Mouse (Mus musculus): Measurements from ENCODE around the gene Fez1.

Gene Fez1

GRCm38 (mm10) chr9:36895009-36895693, 73.5 kb downstream of the Fez1 start:
- DNase-seq (ENCODE audit: low spot score), result peak; percentile 73

DNA sequence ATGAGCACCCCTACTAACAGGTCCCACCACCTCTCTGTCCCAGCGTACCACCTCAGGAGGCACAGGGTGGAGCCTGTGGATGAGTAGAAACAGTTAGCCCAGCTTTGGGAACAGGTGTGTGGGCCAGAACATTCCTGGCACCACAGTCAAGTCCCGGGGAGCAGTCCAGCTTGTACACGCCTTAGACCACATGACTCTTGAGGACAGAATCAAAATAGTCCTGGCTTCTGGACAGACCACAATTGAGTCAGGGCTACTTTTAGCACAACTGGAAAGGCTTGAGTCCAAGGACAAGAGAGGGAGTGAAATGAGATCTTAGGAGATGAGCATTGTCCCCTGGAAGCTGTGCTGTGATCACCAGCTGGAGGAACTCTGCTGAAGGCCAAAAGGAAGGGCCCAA, 76.9 kb downstream of the Fez1 start:
- no peak for DNase-seq (ENCODE audit: low spot score)

DNA sequence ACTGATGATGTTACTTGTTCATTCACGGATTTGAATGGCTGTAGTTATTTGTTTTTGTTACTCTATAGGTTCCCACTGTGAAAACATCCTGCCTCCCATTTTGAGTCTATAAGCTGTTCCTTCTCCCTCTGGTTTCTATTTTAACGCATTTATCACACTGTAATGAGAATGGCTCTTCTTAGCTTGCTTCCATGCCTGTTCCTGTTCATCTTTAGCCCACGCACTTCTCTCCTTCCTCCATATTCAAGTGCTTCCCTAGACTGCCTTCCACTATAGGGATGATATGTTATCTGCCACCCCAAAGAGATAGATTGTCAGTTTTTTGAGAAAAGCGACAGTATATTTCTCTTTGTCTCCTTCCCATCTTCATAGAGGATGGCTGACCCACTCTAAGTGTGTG, 78.8 kb downstream of the Fez1 start:
- no peak for DNase-seq (ENCODE audit: low spot score)

DNA sequence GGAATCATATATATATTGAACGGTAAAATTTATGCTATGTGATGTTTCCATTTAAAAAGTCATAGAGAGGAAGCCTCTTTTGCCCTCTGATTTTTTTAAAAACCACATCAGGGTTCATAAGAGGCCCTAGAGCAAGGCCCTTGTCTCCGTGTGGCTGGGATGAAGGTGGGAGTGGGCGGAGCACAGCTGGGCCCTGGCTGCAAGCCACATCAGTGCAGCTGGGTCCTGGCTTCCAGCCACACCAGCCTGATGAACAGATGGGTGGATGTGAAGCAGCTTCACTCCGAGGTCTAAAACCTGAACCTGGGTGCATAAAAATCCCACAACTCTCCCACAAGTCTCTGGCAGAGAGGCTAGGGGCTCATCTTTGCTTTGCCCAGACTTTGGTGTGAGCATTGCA, 83.8 kb downstream of the Fez1 start:
- no peak for DNase-seq (ENCODE audit: low spot score)

GRCm38 (mm10) chr9:36916362-36916761, 94.7 kb downstream of the Fez1 start:
- DNase-seq (ENCODE audit: low spot score), result peak; percentile 83

DNA sequence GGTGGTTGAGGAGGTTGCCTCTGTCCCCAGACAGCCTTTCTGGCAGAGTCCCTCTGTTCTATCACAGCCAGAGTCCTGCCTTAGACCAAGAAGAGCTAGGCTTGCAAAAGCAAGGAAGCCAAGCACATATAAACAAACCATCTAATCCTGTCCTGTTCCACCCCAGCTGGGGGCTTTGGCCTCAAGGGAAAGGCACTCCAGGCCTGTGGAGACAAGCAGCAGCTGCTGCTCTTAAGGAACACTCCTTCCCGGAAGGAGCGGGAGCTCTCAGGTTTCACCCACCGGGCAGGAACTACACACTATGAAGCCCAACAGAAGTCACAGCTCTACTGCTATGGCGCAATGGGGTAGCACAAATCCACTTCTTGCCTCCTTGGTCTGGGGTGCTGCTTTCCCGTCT, 95.3 kb downstream of the Fez1 start:
- DNase-seq (ENCODE audit: low spot score), result no peak

- DNase-seq (ENCODE audit: low spot score), result no peak
Measured at GRCm38 (mm10) chr9:36918582-36918981, 96.9 kb downstream of the Fez1 start.

- DNase-seq (ENCODE audit: low spot score), result no peak
Measured at GRCm38 (mm10) chr9:36919472-36919871, 97.8 kb downstream of the Fez1 start.

DNA sequence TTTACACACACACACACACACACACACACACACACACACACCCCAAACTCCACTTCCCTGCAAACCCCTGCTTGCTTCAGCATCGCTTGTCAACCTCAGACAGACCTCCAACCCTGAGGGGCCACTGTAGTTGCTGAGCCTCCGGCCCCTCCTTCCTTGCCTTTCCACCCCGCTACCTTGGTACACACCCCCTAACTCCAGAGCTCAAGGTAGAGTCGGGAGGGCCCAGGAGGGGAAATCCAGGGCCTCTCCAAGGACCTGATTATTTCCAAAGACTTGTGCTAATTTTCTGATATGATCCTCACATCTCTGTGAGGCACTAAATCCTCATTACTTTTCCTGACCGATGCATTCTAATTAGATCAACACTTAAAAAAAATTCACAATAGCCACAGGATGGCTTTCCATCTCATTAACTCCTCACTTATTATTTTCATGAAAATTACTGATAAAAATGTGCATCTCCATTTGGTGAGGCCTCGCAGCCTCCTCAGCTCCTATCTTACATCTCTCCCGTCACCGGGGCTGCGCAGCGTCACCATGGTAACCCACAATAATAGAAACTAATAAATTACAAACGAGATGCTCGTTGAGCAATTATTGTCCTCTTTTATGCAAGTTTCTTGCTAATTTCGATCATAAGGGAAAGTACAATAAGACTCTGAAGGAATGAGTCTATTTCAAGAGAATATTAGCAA, 100.2 kb downstream of the Fez1 start:
- DNase-seq (ENCODE audit: low spot score), result peak; percentile 43

DNA sequence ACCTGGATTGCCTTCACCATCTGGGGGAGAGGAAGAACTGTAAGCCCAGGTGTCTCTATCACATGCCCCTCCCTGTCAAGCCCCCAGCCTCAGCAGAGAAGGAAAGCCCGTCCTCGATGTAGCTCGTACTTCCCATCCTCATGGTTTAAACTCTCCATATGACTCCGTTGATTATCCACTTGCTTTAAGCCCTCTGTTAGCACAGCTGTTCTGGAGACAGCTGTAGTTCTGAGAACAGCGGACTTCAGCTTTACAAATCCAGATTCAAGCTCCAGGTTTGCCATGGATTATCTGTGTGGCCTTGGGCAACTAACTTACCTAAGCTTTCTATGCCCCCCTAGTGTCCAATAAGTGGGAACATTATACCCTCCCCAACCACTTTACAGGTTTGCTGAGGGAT, 102.1 kb downstream of the Fez1 start:
- DNase-seq (ENCODE audit: low spot score), result no peak

All from layer of hippocampus, adult 9-10 months (tissue).